Mouse (Mus musculus) gastrocnemius, adult 8-10 months (tissue): ENCODE results near the gene Lamp5. TPM values are rescaled to one million over a fixed set of nuclear protein-coding genes. Genes with fewer than 3 reads are reported as not detected.

Source experiments
- DNase-seq, 2 experiments: peaks; one replicate each; pipeline ENCODE4 v3.0.0; 2022; ENCODE audit warnings: low spot score in 2 of 2
- total RNA-seq, 4 experiments: library from RNA; stranded (reverse); gene quantifications; 2 replicates each; pipeline ENCODE4 v1.2.4; 2022

Gene Lamp5
- total RNA-seq: not detected

- DNase-seq: no peak
Measured at GRCm38 (mm10) chr2:136051688-136052289, at the start of gene Lamp5. Gene Lamp5 (plus strand): TSS chr2:136052239.

- DNase-seq: no peak
Measured at GRCm38 (mm10) chr2:136003836-136004235, 48.2 kb upstream of the Lamp5 start.

GRCm38 (mm10) chr2:136006280-136006679, 45.8 kb upstream of the Lamp5 start:
- no peak for DNase-seq

- no peak for DNase-seq
Measured at GRCm38 (mm10) chr2:136012759-136013158, 39.3 kb upstream of the Lamp5 start.

- DNase-seq: no peak
Measured at GRCm38 (mm10) chr2:136048464-136048863, 3.6 kb upstream of the Lamp5 start.

GRCm38 (mm10) chr2:136050793-136051615, 1.0 kb upstream of the Lamp5 start:
- no peak for DNase-seq

- DNase-seq: no peak
Measured at GRCm38 (mm10) chr2:136057861-136058331, 5.9 kb downstream of the Lamp5 start.

- DNase-seq: no peak
Measured at GRCm38 (mm10) chr2:136058398-136058797, 6.4 kb downstream of the Lamp5 start.

GRCm38 (mm10) chr2:136059029-136059669, 7.1 kb downstream of the Lamp5 start:
- DNase-seq: no peak

GRCm38 (mm10) chr2:136064356-136064755, 12.3 kb downstream of the Lamp5 start:
- no peak for DNase-seq

- DNase-seq: no peak
Measured at GRCm38 (mm10) chr2:136095978-136096377, 43.9 kb downstream of the Lamp5 start.

- DNase-seq: no peak
Measured at GRCm38 (mm10) chr2:136097143-136097542, 45.1 kb downstream of the Lamp5 start.

- DNase-seq: no peak
Measured at GRCm38 (mm10) chr2:136107597-136107996, 55.6 kb downstream of the Lamp5 start.

GRCm38 (mm10) chr2:136108124-136109037, 56.3 kb downstream of the Lamp5 start:
- no peak for DNase-seq

- DNase-seq: no peak
Measured at GRCm38 (mm10) chr2:136109038-136109363, 57.0 kb downstream of the Lamp5 start.

GRCm38 (mm10) chr2:136113374-136113773, 61.3 kb downstream of the Lamp5 start:
- DNase-seq: no peak

GRCm38 (mm10) chr2:136118006-136118405, 66.0 kb downstream of the Lamp5 start:
- no peak for DNase-seq
